Mouse (Mus musculus): ENCODE results near the gene Xpr1. TPM values are rescaled to one million over a fixed set of nuclear protein-coding genes. Genes with fewer than 3 reads are reported as not detected.

The Xpr1 gene
- total and polyA plus RNA-seq, 2 experiments from 2014 or later: 5.0 to 35.8 TPM

DNA sequence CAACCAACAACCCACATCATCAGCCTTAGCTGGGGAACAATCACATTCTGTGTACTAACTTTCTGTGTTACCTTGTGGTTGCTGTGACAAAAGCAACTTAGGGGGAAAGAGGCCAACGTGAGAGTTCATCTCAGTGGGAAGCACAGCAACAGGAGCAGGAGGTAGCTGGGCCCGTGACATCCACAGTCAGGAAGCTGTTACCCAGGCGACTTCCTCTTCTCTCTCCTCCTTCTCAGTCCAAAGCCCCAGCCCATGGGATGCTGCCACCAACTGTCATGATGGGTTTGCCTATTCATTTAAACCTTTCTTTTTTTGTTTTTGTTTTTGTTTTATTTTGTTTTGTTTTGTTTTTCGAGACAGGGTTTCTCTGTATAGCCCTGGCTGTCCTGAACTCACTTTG lies 25.7 kb downstream of the Xpr1 start:
- DNase-seq (ENCODE audit: low spot score): no peak
- 66% methylated on average over 4 of the region's 4 CpGs for WGBS
- Histone ChIP-seq H3K4me2 (ENCODE audit: low read depth, low read length) (no peak overlapping the region), H3K9ac (replicated peaks; ENCODE audit: low read depth, low read length) (no peak overlapping the region), H3K27me3 (ENCODE audit: control insufficient read depth, insufficient read depth, low read length) (no peaks in the 10 kb centered on the region), H3K36me3 (replicated peaks; ENCODE audit: control insufficient read depth, insufficient read depth, low read length) (no peaks in the 10 kb centered on the region), H3K4me3 (ENCODE audit: low read depth, low read length) (no peak overlapping the region), H3K4me1 (ENCODE audit: control insufficient read depth, insufficient read depth) (no peaks in the 10 kb centered on the region), H3K9me3 (replicated peaks; ENCODE audit: control insufficient read depth, low read length) (no peaks in the 10 kb centered on the region), H3K27ac (ENCODE audit: low read depth) (no peak overlapping the region)
- ATAC-seq (ENCODE audit: insufficient read depth, low read depth): no peak
- TF ChIP-seq EP300 (IDR thresholded peaks at IDR 0.05; ENCODE audit: low read depth): no peak
- no peak for TF ChIP-seq CTCF (IDR thresholded peaks at IDR 0.05; ENCODE audit: low read depth)

DNA sequence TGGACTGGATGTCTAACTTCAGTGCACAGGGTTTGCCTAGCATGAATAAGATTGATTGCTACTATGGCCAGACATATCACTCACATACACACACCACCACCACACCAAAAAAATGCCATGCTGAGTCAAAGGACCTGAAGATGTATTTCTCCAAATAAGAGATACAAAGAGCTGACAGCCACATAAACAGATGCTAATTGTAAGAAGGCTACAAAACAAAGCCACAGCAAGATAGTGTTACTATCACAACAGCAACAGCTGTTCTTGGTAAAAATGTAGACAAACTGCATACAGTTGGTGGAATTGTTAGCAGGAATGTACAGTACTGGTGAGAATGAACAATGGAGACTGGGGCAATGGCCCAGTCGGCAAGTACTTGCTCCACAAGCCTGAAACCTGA lies 28.8 kb downstream of the Xpr1 start:
- no peak for DNase-seq (ENCODE audit: low spot score)
- 72% methylated on average over 1 of the region's 1 CpGs for WGBS
- TF ChIP-seq EP300 (IDR thresholded peaks at IDR 0.05; ENCODE audit: low read depth): no peak
- TF ChIP-seq CTCF (IDR thresholded peaks at IDR 0.05; ENCODE audit: low read depth): no peak
- Histone ChIP-seq H3K36me3 (replicated peaks; ENCODE audit: control insufficient read depth, insufficient read depth, low read length) (peaks cover 6% of the 10 kb centered on the region; the same call in 1 of the 2 replicates), H3K27ac (ENCODE audit: low read depth) (no peak overlapping the region), H3K4me2 (ENCODE audit: low read depth, low read length) (no peak overlapping the region), H3K4me3 (ENCODE audit: low read depth, low read length) (no peak overlapping the region), H3K4me1 (ENCODE audit: control insufficient read depth, insufficient read depth) (no peaks in the 10 kb centered on the region), H3K9me3 (replicated peaks; ENCODE audit: control insufficient read depth, low read length) (no peaks in the 10 kb centered on the region), H3K27me3 (ENCODE audit: control insufficient read depth, insufficient read depth, low read length) (no peaks in the 10 kb centered on the region), H3K9ac (replicated peaks; ENCODE audit: low read depth, low read length) (no peak overlapping the region)
- ATAC-seq (ENCODE audit: insufficient read depth, low read depth): no peak

DNA sequence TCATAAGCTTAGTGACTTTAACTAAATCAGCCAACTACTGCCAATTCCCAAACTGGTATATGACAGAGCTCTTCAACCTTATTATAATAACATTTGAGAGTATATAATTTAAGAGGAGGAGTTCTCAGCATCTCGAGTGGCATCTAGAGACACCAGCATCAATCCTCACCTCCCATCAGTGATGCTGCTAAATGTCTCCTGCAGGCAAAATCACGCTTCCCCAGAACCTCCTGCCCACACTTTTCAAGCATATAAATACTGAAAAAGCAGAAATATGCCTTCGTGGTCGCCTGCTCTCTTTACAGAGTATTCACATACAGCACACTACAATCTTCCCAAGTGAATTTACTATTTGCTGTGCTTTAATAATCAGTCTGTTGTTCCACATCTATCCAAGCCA lies 30.7 kb downstream of the Xpr1 start:
- no peak overlapping the region for H3K4me2 ChIP-seq (ENCODE audit: low read depth, low read length)
- no peaks in the 10 kb centered on the region for H3K9me3 ChIP-seq (replicated peaks; ENCODE audit: control insufficient read depth, low read length)
- no peak for DNase-seq (ENCODE audit: low spot score)
- no peak for ATAC-seq (ENCODE audit: insufficient read depth, low read depth)
- H3K36me3 ChIP-seq (replicated peaks; ENCODE audit: control insufficient read depth, insufficient read depth, low read length): peaks cover 7% of the 10 kb centered on the region; the same call in 1 of the 2 replicates
- H3K4me3 ChIP-seq (ENCODE audit: low read depth, low read length): no peak overlapping the region
- no peak for TF ChIP-seq CTCF (IDR thresholded peaks at IDR 0.05; ENCODE audit: low read depth)
- no peak for TF ChIP-seq EP300 (IDR thresholded peaks at IDR 0.05; ENCODE audit: low read depth)
- no peaks in the 10 kb centered on the region for H3K27me3 ChIP-seq (ENCODE audit: control insufficient read depth, insufficient read depth, low read length)
- H3K27ac ChIP-seq (ENCODE audit: low read depth): no peak overlapping the region
- H3K4me1 ChIP-seq (ENCODE audit: control insufficient read depth, insufficient read depth): no peaks in the 10 kb centered on the region
- H3K9ac ChIP-seq (replicated peaks; ENCODE audit: low read depth, low read length): no peak overlapping the region
- WGBS: 86% methylated on average over 4 of the region's 4 CpGs

DNA sequence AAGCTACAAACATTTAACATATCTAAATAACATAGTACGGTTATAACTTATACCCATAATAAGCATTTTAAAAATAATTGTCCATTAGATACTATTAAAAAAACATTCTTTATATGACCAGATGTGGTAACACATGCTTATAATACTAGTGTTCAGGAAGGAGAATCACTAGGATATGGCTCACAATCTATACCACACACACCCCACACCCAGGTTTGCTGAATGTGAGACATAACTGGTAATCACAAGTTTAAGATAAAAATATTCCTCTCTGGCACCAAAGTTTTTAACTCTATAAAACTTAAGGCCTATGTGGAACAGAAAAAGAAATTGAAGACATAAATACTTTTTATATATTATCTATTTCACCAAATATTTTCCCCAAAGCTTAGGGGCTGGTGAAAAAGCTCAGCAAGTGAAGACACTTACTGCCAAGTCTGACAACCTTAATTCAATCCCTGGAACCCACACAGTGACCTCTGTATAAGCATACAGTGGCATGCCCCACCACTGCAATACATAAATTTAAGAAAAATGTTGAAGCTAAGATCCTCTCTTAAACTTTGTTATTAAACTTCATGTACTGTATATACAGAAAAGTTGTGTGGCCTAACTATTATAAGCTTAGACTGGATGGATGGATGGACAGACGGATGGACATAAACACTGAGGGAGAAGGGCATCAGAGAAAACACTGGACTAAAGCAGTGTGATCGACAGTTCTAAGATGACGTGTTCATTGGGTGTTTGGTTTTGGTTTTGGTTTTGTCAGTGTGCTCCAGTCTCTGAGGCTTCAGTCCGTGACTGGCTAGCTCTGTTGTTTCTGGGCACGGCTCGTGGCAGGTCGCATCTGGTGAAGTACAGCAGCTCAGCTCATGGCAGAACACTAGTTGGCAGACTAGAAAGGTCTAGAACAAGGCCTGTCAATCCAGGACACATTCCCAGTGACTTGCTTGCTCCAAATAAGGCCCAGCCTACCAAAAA lies 33.6 kb downstream of the Xpr1 start:
- Histone ChIP-seq H3K36me3 (replicated peaks; ENCODE audit: control insufficient read depth, insufficient read depth, low read length) (peaks cover 7% of the 10 kb centered on the region; the same call in 1 of the 2 replicates), H3K9ac (replicated peaks; ENCODE audit: low read depth, low read length) (no peak overlapping the region), H3K4me2 (ENCODE audit: low read depth, low read length) (no peak overlapping the region), H3K4me1 (ENCODE audit: control insufficient read depth, insufficient read depth) (no peaks in the 10 kb centered on the region), H3K4me3 (ENCODE audit: low read depth, low read length) (no peak overlapping the region), H3K27ac (ENCODE audit: low read depth) (no peak overlapping the region), H3K9me3 (replicated peaks; ENCODE audit: control insufficient read depth, low read length) (no peaks in the 10 kb centered on the region), H3K27me3 (ENCODE audit: control insufficient read depth, insufficient read depth, low read length) (no peaks in the 10 kb centered on the region)
- DNase-seq (ENCODE audit: low spot score): no peak
- no peak for ATAC-seq (ENCODE audit: insufficient read depth, low read depth)
- no peak for TF ChIP-seq EP300 (IDR thresholded peaks at IDR 0.05; ENCODE audit: low read depth)
- TF ChIP-seq CTCF (IDR thresholded peaks at IDR 0.05; ENCODE audit: low read depth): no peak
- 92% methylated on average over 8 of the region's 8 CpGs for WGBS

DNA sequence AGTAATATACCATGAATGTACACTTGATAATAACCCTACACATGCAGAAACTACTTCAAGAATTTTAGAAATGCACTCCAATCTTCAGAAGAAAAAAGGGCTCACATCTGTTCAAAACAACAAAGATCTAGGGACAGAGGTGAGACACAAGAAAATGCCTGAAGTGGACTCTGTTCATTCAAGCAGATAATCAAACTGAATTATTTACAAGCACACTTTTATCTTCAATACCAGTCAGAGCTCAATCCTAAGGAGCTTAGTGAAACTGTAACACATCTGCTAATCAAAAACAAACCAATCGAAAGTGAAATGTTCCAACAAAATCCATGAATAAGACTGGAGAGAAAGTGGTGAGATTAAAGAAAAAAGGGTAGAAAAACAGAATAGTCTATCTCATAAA lies 35.3 kb downstream of the Xpr1 start:
- no peak for TF ChIP-seq CTCF (IDR thresholded peaks at IDR 0.05; ENCODE audit: low read depth)
- no peak for TF ChIP-seq EP300 (IDR thresholded peaks at IDR 0.05; ENCODE audit: low read depth)
- Histone ChIP-seq H3K9me3 (replicated peaks; ENCODE audit: control insufficient read depth, low read length) (no peaks in the 10 kb centered on the region), H3K4me3 (ENCODE audit: low read depth, low read length) (no peak overlapping the region), H3K4me1 (ENCODE audit: control insufficient read depth, insufficient read depth) (no peaks in the 10 kb centered on the region), H3K4me2 (ENCODE audit: low read depth, low read length) (no peak overlapping the region), H3K36me3 (replicated peaks; ENCODE audit: control insufficient read depth, insufficient read depth, low read length) (peaks cover 7% of the 10 kb centered on the region; the same call in 1 of the 2 replicates), H3K27me3 (ENCODE audit: control insufficient read depth, insufficient read depth, low read length) (no peaks in the 10 kb centered on the region), H3K27ac (ENCODE audit: low read depth) (no peak overlapping the region), H3K9ac (replicated peaks; ENCODE audit: low read depth, low read length) (no peak overlapping the region)
- ATAC-seq (ENCODE audit: insufficient read depth, low read depth): no peak
- no peak for DNase-seq (ENCODE audit: low spot score)
- 85% methylated on average over 1 of the region's 1 CpGs for WGBS

All from heart, postnatal 0 days (tissue).